Mouse (Mus musculus): ENCODE data around the gene Nepro.

DNA sequence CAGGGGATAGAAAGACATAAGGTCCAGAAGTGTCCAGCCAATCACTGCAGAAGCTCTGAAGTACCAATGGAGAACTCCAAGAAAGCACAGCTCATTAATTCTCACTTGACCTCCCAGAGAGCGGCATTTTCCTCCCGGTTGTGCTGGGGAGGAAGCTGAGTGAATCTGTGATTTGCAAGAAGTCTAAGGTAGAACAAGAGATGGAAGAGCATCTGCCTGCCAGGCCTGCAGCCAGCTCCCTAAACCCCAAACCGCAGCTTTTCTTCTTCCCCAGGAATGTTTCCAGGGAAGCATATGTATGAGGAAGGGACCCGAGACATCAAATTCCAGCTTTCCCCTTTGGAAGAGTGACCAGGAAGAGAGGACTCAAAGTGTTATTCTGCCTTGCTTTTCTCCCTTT, 35.6 kb upstream of the Nepro start:
- TF ChIP-seq CTCF (IDR thresholded peaks at IDR 0.05; ENCODE audit: low read depth, low read length) (no peak), POLR2A (IDR thresholded peaks at IDR 0.05; ENCODE audit: insufficient read depth, low read length) (no peak)
